ENCODE assay signal across 28 mouse cellular contexts in genomic region chr10:70257029-70257428, GRCm38 (mm10). TPM values are rescaled to one million over a fixed set of nuclear protein-coding genes. Genes with fewer than 3 reads are reported as not detected.
DNase-seq lines count a peak whose midpoint lies in the region; ATAC-seq and TF ChIP-seq lines count a peak whose summit lies in the region.
"Had no signal": no experiment of that assay in that cellular context is flagged by ENCODE, and none has a peak within 500 bp of the region (broad histone marks: within the 10 kb centered on the region; RNA-seq: fewer than 3 reads in every experiment).

No protein-coding gene starts in this region.

- peak; percentile 80 for ATAC-seq in megakaryocyte progenitor cell, adult 5-6 weeks (replicated peaks; ENCODE audit: poor library complexity)
- ATAC-seq in liver, postnatal 0 days, result no peak
- ATAC-seq: activated CD4-positive, CD25-positive, alpha-beta regulatory T cell, adult 4 months; forebrain, postnatal 0 days; intestine, embryonic 16.5 days had no signal

- peaks cover 2 to 10% of the 10 kb centered on the region in 2 experiments; a peak in 2 of 4 replicates for H3K4me1 ChIP-seq in CH12.LX (ENCODE audit: control insufficient read depth in 1 of 2, insufficient read depth in 2 of 2)
- H3K4me1 ChIP-seq in liver, postnatal 0 days (ENCODE audit: insufficient read depth), result peaks cover 3% of the 10 kb centered on the region; the same call in 1 of the 2 replicates
- H3K4me1 ChIP-seq in kidney, adult 2 months (ENCODE audit: control insufficient read depth, insufficient read depth, low read length), result peaks cover 4% of the 10 kb centered on the region; the same call in 1 of the 2 replicates
- H3K4me1 ChIP-seq: embryonic facial prominence, embryonic 13.5 days; hindbrain, embryonic 13.5 days; limb, embryonic 13.5 days; neural tube, embryonic 15.5 days had no signal

- H3K27ac ChIP-seq in CH12.LX (ENCODE audit: insufficient read depth, low read depth), result no peak overlapping the region
- no peak overlapping the region for H3K27ac ChIP-seq in liver, postnatal 0 days (ENCODE audit: low read depth)
- no peak overlapping the region for H3K27ac ChIP-seq in kidney, adult 2 months (ENCODE audit: insufficient read depth, low read depth, low read length)
- H3K27ac ChIP-seq: embryonic facial prominence, embryonic 13.5 days; hindbrain, embryonic 13.5 days; layer of hippocampus, adult 2 months; limb, embryonic 13.5 days; neural tube, embryonic 15.5 days had no signal

- no peak overlapping the region for H3K9ac ChIP-seq in CH12.LX (ENCODE audit: insufficient read depth, low read depth)
- no peak overlapping the region for H3K9ac ChIP-seq in liver, postnatal 0 days (replicated peaks)
- H3K9ac ChIP-seq: embryonic facial prominence, embryonic 13.5 days; forebrain, postnatal 0 days; hindbrain, embryonic 13.5 days; limb, embryonic 13.5 days; neural tube, embryonic 15.5 days had no signal

- H3K9me3 ChIP-seq in CH12.LX (replicated peaks; ENCODE audit: low read length), result no peaks in the 10 kb centered on the region
- H3K9me3 ChIP-seq in liver, postnatal 0 days (ENCODE audit: low read length), result no peaks in the 10 kb centered on the region
- H3K9me3 ChIP-seq: embryonic facial prominence, embryonic 13.5 days; hindbrain, embryonic 13.5 days; limb, embryonic 13.5 days; neural tube, embryonic 15.5 days had no signal

- TF ChIP-seq RAD21 in CH12.LX (IDR thresholded peaks at IDR 0.05; ENCODE audit: low read depth, low read length), result no peak

- H3K4me2 ChIP-seq in CH12.LX (ENCODE audit: insufficient read depth, low read depth, poor library complexity, severe bottlenecking), result no peak overlapping the region
- no peak overlapping the region for H3K4me2 ChIP-seq in liver, postnatal 0 days (ENCODE audit: low read depth, low read length)
- H3K4me2 ChIP-seq: embryonic facial prominence, embryonic 13.5 days; hindbrain, embryonic 13.5 days; limb, embryonic 13.5 days; liver, embryonic 11.5 days; neural tube, embryonic 15.5 days had no signal

- TF ChIP-seq EP300 in CH12.LX (IDR thresholded peaks at IDR 0.05; ENCODE audit: low read length), result no peak
- TF ChIP-seq EP300 in liver, postnatal 0 days (IDR thresholded peaks at IDR 0.05; ENCODE audit: low read depth), result no peak

- H3K27me3 ChIP-seq in CH12.LX (replicated peaks), result no peaks in the 10 kb centered on the region
- no peaks in the 10 kb centered on the region for H3K27me3 ChIP-seq in liver, postnatal 0 days (ENCODE audit: insufficient read depth, low read length)
- H3K27me3 ChIP-seq in kidney, adult 2 months (replicated peaks; ENCODE audit: control insufficient read depth, insufficient read depth, low read length), result no peaks in the 10 kb centered on the region
- H3K27me3 ChIP-seq: embryonic facial prominence, embryonic 13.5 days; hindbrain, embryonic 13.5 days; limb, embryonic 13.5 days; neural tube, embryonic 15.5 days had no signal

- H3K79me2 ChIP-seq in CH12.LX (replicated peaks; ENCODE audit: control insufficient read depth, extremely low read depth, insufficient read depth, poor library complexity, severe bottlenecking), result no peaks in the 10 kb centered on the region

- TF ChIP-seq CTCF in CH12.LX (conservative IDR thresholded peaks at IDR 0.05 in 1 of 2, IDR thresholded peaks at IDR 0.05 in 1 of 2; ENCODE audit: low read depth in 2 of 2, low read length in 2 of 2), result no peak
- TF ChIP-seq CTCF in liver, postnatal 0 days (IDR thresholded peaks at IDR 0.05; ENCODE audit: low read depth), result no peak
- TF ChIP-seq CTCF in kidney, adult 2 months (conservative IDR thresholded peaks at IDR 0.05; ENCODE audit: insufficient read depth, insufficient read length, low read depth, low read length), result no peak

- 30% methylated on average over 4 of the region's 4 CpGs for WGBS in liver, postnatal 0 days (ENCODE audit: insufficient replicate concordance)
- WGBS in kidney, adult 2 months, result 54% methylated on average over 4 of the region's 4 CpGs

- in situ Hi-C loops in CH12.LX (cut with MboI; ENCODE audit: low pct_ligation_motif_present, low pct_unique_long_range_greater_than_20kb, low sequenced_read_pairs), result no loop called here

- dilution Hi-C loops in CH12.LX (cut with MboI; ENCODE audit: extremely low pct_ligation_motif_present, extremely low pct_unique_long_range_greater_than_20kb, low sequenced_read_pairs), result no loop called here

- no peak overlapping the region for H3K4me3 ChIP-seq in CH12.LX (replicated peaks in 1 of 3; ENCODE audit: low read depth in 2 of 3, low read length in 2 of 3, poor library complexity in 1 of 3)
- H3K4me3 ChIP-seq in liver, postnatal 0 days (ENCODE audit: low read depth, low read length), result no peak overlapping the region
- H3K4me3 ChIP-seq in kidney, adult 2 months (ENCODE audit: insufficient read depth, low read depth, low read length), result no peak overlapping the region
- H3K4me3 ChIP-seq: embryonic facial prominence, embryonic 13.5 days; hindbrain, embryonic 13.5 days; layer of hippocampus, adult 2 months; limb, embryonic 13.5 days; neural tube, embryonic 15.5 days had no signal

- DNase-seq in 416B (ENCODE audit: low read depth) (peak; percentile 88), CH12.LX (ENCODE audit: extremely low read depth) (peak; percentile 33)
- peak; percentile 9 for DNase-seq in c-Kit-positive CD71-negative TER-119-negative erythroid progenitor cells, embryonic 14.5 days (ENCODE audit: low read depth)
- no peak for DNase-seq in liver, postnatal 0 days
- DNase-seq in layer of hippocampus, postnatal 25 days (ENCODE audit: extremely low spot score in 1 of 2, low spot score in 1 of 2), result no peak
- no peak for DNase-seq in kidney, adult 2 months
- DNase-seq: adrenal gland, adult 2 months; cerebellum, adult 11-12 months; cerebellum, adult 9-11 months; forebrain, postnatal 0 days; kidney, postnatal 36 days; lung, postnatal 4 days; midbrain, embryonic 14.5 days; retina, postnatal 1 day; right cerebral cortex, postnatal 14 days had no signal

- no peak for TF ChIP-seq POLR2A in CH12.LX (IDR thresholded peaks at IDR 0.05; ENCODE audit: low read depth, low read length)
- no peak for TF ChIP-seq POLR2A in kidney, adult 2 months (IDR thresholded peaks at IDR 0.05; ENCODE audit: low read depth, low read length)

- no peaks in the 10 kb centered on the region for H3K36me3 ChIP-seq in CH12.LX (replicated peaks in 1 of 2; ENCODE audit: control insufficient read depth in 1 of 2, insufficient read depth in 1 of 2, low read length in 1 of 2)
- H3K36me3 ChIP-seq in liver, postnatal 0 days (replicated peaks; ENCODE audit: insufficient read depth, low read length), result no peaks in the 10 kb centered on the region
- peaks cover 2% of the 10 kb centered on the region for H3K36me3 ChIP-seq in kidney, adult 2 months (ENCODE audit: control insufficient read depth, insufficient read depth, low read length)
- H3K36me3 ChIP-seq: embryonic facial prominence, embryonic 13.5 days; hindbrain, embryonic 13.5 days; limb, embryonic 13.5 days; neural tube, embryonic 15.5 days had no signal

TF ChIP-seq in CH12.LX, 34 proteins besides CTCF, POLR2A, EP300 and RAD21:
- TF ChIP-seq MAFK (IDR thresholded peaks at IDR 0.05; ENCODE audit: insufficient replicate concordance, low read length) (no peak), TCF12 (IDR thresholded peaks at IDR 0.05; ENCODE audit: low read depth, low read length) (no peak), MEF2A (IDR thresholded peaks at IDR 0.05; ENCODE audit: borderline replicate concordance, low read depth, low read length) (peak; percentile 54; the same call in 1 of the 2 replicates)

RNA-seq across cellular contexts. Expression of gene Slc16a9, which starts 12.1 kb away (rescaled TPM):
- total RNA-seq in CH12.LX (2012; rRNA removed), result not detected in 2 replicates
- not detected in 2 replicates for total RNA-seq in CH12.LX (2014; rRNA removed)
- not detected in 2 replicates for polyA plus RNA-seq in CH12.LX (2012; ENCODE audit: insufficient read length, low read depth)
- 0.17 and 0.52 TPM in 2 replicates for total RNA-seq in megakaryocyte progenitor cell, adult 5-6 weeks (2015)
- total RNA-seq in megakaryocyte progenitor cell, adult 5-6 weeks (2017), result 0.29 and 0.81 TPM in 2 replicates
- polyA plus RNA-seq in liver, postnatal 0 days (2015; fragmentation: Nextera tagmentation; extraction: Ambion mirVana), result 1.1 and 1.2 TPM in 2 replicates
- 1 to 10 TPM; 2.2 to 2.8 TPM for total RNA-seq in layer of hippocampus, postnatal 25 days (2021)
- 68.9 and 77.1 TPM in 2 replicates for polyA plus RNA-seq in kidney, adult 2 months (2012; rRNA removed)
- polyA plus RNA-seq: activated CD4-positive, CD25-positive, alpha-beta regulatory T cell, adult 4 months; C2C12 had no signal

RNA-seq across cellular contexts. Expression of gene Mrln, which starts 52.6 kb away (rescaled TPM):
- not detected in 2 replicates for total RNA-seq in CH12.LX (2012; rRNA removed)
- total RNA-seq in CH12.LX (2014; rRNA removed), result not detected in 2 replicates
- not detected in 2 replicates for polyA plus RNA-seq in CH12.LX (2012; ENCODE audit: insufficient read length, low read depth)
- not detected in 2 replicates for total RNA-seq in megakaryocyte progenitor cell, adult 5-6 weeks (2015)
- total RNA-seq in megakaryocyte progenitor cell, adult 5-6 weeks (2017), result not detected in 2 replicates
- polyA plus RNA-seq in liver, postnatal 0 days (2015; fragmentation: Nextera tagmentation; extraction: Ambion mirVana), result 0.38 and 0.65 TPM in 2 replicates
- not detected for total RNA-seq in layer of hippocampus, postnatal 25 days (2021)
- polyA plus RNA-seq in kidney, adult 2 months (2012; rRNA removed), result 1.0 and 2.5 TPM in 2 replicates
- total RNA-seq: layer of hippocampus, adult 2 months; left cerebral cortex, adult 8-10 months; left cerebral cortex, postnatal 36 days had no signal
- polyA plus RNA-seq: activated CD4-positive, CD25-positive, alpha-beta regulatory T cell, adult 4 months; adrenal gland, adult 2 months; midbrain, embryonic 14.5 days; small intestine, adult 2 months had no signal

Comparison
In these comparisons a context has a peak if more than half of its experiments do, and no peak if none do; other contexts are left out.
1. DNase-seq: peak in 416B (single experiment), CH12.LX (single experiment) and c-Kit-positive CD71-negative TER-119-negative erythroid progenitor cells, embryonic 14.5 days (single experiment); none in liver, postnatal 0 days (single experiment), layer of hippocampus, postnatal 25 days (0 of 2) and kidney, adult 2 months (single experiment).